Mouse (Mus musculus) spleen, postnatal 0 days (tissue): ENCODE results near the gene Trpc5. TPM values are rescaled to one million over a fixed set of nuclear protein-coding genes. Genes with fewer than 3 reads are reported as not detected.

ENCODE experiments used
- polyA plus RNA-seq: library from polyadenylated mRNA; unstranded; fragments of >200 nt; fragmentation: Nextera tagmentation; extraction: Ambion mirVana; gene quantifications from 2 replicates; pipeline ENCODE4 v1.2.1, GENCODE M21; 2015

Gene Trpc5
- not detected in 2 replicates for polyA plus RNA-seq

GRCm38 (mm10) chrX:144688142-144688206 is at the start of gene Trpc5:
TSS of gene Trpc5 (minus strand) at chrX:144688180.

GRCm38 (mm10) chrX:144688207-144689118 is 483 bp upstream of the Trpc5 start, which contains the start of gene Rtl4:
TSS of gene Rtl4 (plus strand) at chrX:144688907.

GRCm38 (mm10) chrX:144456281-144456680 is 231.7 kb downstream of the Trpc5 start, which contains the start of gene Trpc5os:
TSS of gene Trpc5os (plus strand) at chrX:144456581.

Other genes with a start within 250 kb of the Trpc5 start
- 0.04 TPM in 1 of 2 replicates, not detected in the other for gene Trpc5os, start 231.6 kb downstream of the Trpc5 start, polyA plus RNA-seq
- not detected in 2 replicates for gene Rtl4, start 727 bp upstream of the Trpc5 start, polyA plus RNA-seq